Mouse (Mus musculus) C2C12 (cell line): ENCODE measurements around the gene F830045P16Rik. TPM values are rescaled to one million over a fixed set of nuclear protein-coding genes. Genes with fewer than 3 reads are reported as not detected.

ENCODE experiments used
- H3K27me3 ChIP-seq: one replicate; pipeline ENCODE4 v1.6.1; 2011; ENCODE audit not compliant: control insufficient read depth, insufficient read depth, insufficient read length
- H3K36me3 ChIP-seq: one replicate; pipeline ENCODE4 v1.6.1; 2011; ENCODE audit not compliant: control insufficient read depth, insufficient read depth
- H3K4me3 ChIP-seq: one replicate; pipeline ENCODE4 v1.5.1; 2011; ENCODE audit warnings: mild to moderate bottlenecking, control low read depth; ENCODE audit not compliant: poor library complexity, insufficient read depth, severe bottlenecking
- H3K79me2 ChIP-seq: one replicate; pipeline ENCODE4 v1.6.1; 2011; ENCODE audit not compliant: control insufficient read depth, insufficient read depth
- H3K79me3 ChIP-seq: one replicate; pipeline ENCODE4 v1.6.1; 2011; ENCODE audit warnings: low read depth, control low read depth
- H3ac ChIP-seq: one replicate; pipeline ENCODE3; 2011; ENCODE audit warnings: low read depth; ENCODE audit not compliant: control insufficient read depth, insufficient read length
- CEBPB ChIP-seq: IDR thresholded peaks from one replicate; pipeline ENCODE4 v1.6.1; 2011; ENCODE audit warnings: low read depth, mild to moderate bottlenecking, control low read depth, moderate library complexity
- CTCF ChIP-seq: IDR thresholded peaks from one replicate; pipeline ENCODE4 v1.5.1; 2011; ENCODE audit not compliant: control insufficient read depth, insufficient read depth, insufficient read length
- FOSL1 ChIP-seq: IDR thresholded peaks from one replicate; pipeline ENCODE4 v1.8.0; 2011; ENCODE audit warnings: mild to moderate bottlenecking, low read length; ENCODE audit not compliant: poor library complexity, insufficient read depth, severe bottlenecking
- MAX ChIP-seq: IDR thresholded peaks from one replicate; pipeline ENCODE4 v1.6.1; 2011; ENCODE audit warnings: mild to moderate bottlenecking, control low read depth
- MYOD1 ChIP-seq: IDR thresholded peaks from one replicate; pipeline ENCODE4 v1.6.1; 2011; ENCODE audit warnings: low read depth; ENCODE audit not compliant: control insufficient read depth, insufficient read length
- MYOG ChIP-seq: IDR thresholded peaks from one replicate; pipeline ENCODE4 v1.6.1; 2011; ENCODE audit not compliant: control insufficient read depth, insufficient read length; ENCODE audit errors: extremely low read depth
- USF1 ChIP-seq: IDR thresholded peaks from one replicate; pipeline ENCODE4 v1.6.1; 2011; ENCODE audit warnings: low read depth, mild to moderate bottlenecking, control low read depth, moderate library complexity
- polyA plus RNA-seq: library from polyadenylated mRNA; unstranded; fragments of >200 nt; fragmentation: generic; extraction: Trizol; gene quantifications from one replicate; pipeline ENCODE4 v1.2.1, GENCODE M21; 2012; ENCODE audit warnings: missing spikeins

The F830045P16Rik gene
- polyA plus RNA-seq, 1 experiment: not detected

DNA sequence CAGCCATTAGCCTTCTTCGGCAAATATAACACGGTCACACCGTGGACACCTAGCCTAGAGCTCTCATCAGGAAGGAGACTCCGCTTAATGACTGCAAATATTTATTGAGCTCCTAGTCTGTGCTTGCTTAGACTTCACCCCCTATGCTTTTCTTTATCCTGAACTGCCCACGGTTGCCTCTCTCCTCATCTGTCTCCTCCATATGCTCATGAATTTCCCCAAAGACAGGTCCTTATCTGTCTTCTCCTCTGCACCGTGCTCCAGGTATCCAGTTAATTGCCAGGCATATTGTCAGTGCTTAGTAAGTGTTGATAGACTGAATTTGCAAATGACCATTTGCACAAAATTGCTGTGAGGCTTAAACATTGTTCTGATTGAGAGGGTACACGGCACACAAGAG, 32.7 kb upstream of the F830045P16Rik start:
- H3K4me3 ChIP-seq: no peak overlapping the region
- H3K36me3 ChIP-seq: no peaks in the 10 kb centered on the region
- TF ChIP-seq FOSL1 (no peak), CEBPB (no peak), USF1 (no peak), CTCF (no peak), MYOD1 (no peak), MAX (no peak), MYOG (no peak)
- no peaks in the 10 kb centered on the region for H3K79me3 ChIP-seq
- H3K79me2 ChIP-seq: no peaks in the 10 kb centered on the region
- H3ac ChIP-seq: no peak overlapping the region
- H3K27me3 ChIP-seq: peaks cover 39% of the 10 kb centered on the region

DNA sequence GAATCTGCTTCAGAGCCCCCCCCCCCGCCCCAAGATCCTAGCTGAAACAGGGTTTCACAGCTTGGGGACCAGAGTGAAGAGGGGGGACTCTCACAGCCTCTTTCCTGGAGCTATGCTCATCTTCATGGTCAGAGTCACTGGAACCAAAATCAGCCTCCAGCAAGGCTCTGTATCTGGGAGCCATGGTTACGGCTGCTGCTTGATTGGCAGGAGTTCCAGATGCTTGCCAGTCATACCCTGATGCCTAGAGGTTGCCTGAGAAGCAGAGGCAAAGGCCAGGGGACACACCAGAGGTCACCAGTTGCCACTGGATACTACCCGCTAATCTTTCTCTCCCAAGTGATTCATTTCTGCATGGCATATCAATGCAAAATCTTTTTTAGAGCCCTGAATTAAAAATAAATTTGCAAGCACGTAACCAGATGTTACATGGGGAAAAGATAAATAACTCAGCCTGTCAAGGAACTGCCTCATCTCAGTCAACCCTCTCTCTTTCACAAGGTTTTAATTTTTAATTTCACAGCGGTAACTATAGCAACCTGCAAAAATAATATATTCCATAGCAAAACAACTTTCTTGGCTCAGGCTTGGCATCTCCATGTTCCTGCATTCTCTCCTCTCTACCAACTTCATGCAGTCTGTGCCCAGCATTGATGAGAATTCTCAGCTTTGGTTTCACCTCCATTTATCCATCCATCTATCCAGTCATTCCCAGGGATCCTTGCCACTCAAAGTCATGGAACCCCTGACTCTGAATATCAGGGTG, 27.7 kb upstream of the F830045P16Rik start:
- Histone ChIP-seq H3K79me3 (no peaks in the 10 kb centered on the region), H3K36me3 (no peaks in the 10 kb centered on the region), H3K4me3 (no peak overlapping the region), H3ac (no peak overlapping the region), H3K79me2 (no peaks in the 10 kb centered on the region), H3K27me3 (peaks cover 19% of the 10 kb centered on the region)
- no peak for TF ChIP-seq CEBPB
- TF ChIP-seq MAX: no peak
- TF ChIP-seq CTCF: no peak
- TF ChIP-seq MYOD1: no peak
- no peak for TF ChIP-seq USF1
- TF ChIP-seq FOSL1: no peak
- no peak for TF ChIP-seq MYOG

GRCm38 (mm10) chr2:129561796-129562195, 25.4 kb upstream of the F830045P16Rik start:
- H3ac ChIP-seq: no peak overlapping the region
- H3K79me3 ChIP-seq: no peaks in the 10 kb centered on the region
- no peak for TF ChIP-seq USF1
- TF ChIP-seq MAX: no peak
- no peak for TF ChIP-seq CTCF
- no peak for TF ChIP-seq MYOD1
- no peak for TF ChIP-seq MYOG
- TF ChIP-seq CEBPB: no peak
- TF ChIP-seq FOSL1: no peak
- H3K79me2 ChIP-seq: no peaks in the 10 kb centered on the region
- H3K27me3 ChIP-seq: peaks cover 18% of the 10 kb centered on the region
- no peaks in the 10 kb centered on the region for H3K36me3 ChIP-seq
- H3K4me3 ChIP-seq: no peak overlapping the region

DNA sequence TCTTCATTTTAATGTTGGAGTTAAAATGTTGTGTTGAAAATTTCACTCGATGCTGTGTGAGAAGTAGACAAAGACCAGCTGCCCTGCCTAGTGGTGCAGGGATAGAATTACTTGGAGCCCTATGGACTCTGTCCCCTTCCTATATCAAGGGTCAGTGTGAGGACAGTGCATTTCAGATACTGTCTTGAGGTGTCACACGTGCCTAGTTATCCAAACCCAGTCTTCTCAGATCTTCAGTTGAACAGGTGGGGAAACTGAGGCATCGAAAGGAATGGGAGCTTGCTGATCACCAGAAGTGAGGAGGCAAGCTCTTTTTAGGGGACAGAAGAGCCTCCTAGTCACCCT, 22.4 kb upstream of the F830045P16Rik start:
- no peaks in the 10 kb centered on the region for H3K79me3 ChIP-seq

GRCm38 (mm10) chr2:129558008-129558874, 21.8 kb upstream of the F830045P16Rik start:
- Histone ChIP-seq H3K36me3 (no peaks in the 10 kb centered on the region), H3K27me3 (peaks cover 10% of the 10 kb centered on the region), H3K79me3 (no peaks in the 10 kb centered on the region), H3ac (no peak overlapping the region), H3K79me2 (no peaks in the 10 kb centered on the region), H3K4me3 (no peak overlapping the region)
- TF ChIP-seq CEBPB: no peak
- TF ChIP-seq CTCF: no peak
- TF ChIP-seq MYOG: no peak
- no peak for TF ChIP-seq MYOD1
- no peak for TF ChIP-seq FOSL1
- TF ChIP-seq USF1: no peak
- no peak for TF ChIP-seq MAX

More for the DNA sequence above, 22.4 kb upstream of the F830045P16Rik start:
- Histone ChIP-seq H3K27me3 (peaks cover 10% of the 10 kb centered on the region), H3K36me3 (no peaks in the 10 kb centered on the region), H3K79me2 (no peaks in the 10 kb centered on the region), H3K4me3 (no peak overlapping the region), H3ac (no peak overlapping the region)
- TF ChIP-seq MAX: no peak
- TF ChIP-seq CEBPB: no peak
- no peak for TF ChIP-seq FOSL1
- no peak for TF ChIP-seq MYOG

- no peaks in the 10 kb centered on the region for H3K79me2 ChIP-seq
- H3K36me3 ChIP-seq: no peaks in the 10 kb centered on the region
- H3K4me3 ChIP-seq: no peak overlapping the region
- H3K79me3 ChIP-seq: no peaks in the 10 kb centered on the region
- no peak overlapping the region for H3ac ChIP-seq
- TF ChIP-seq FOSL1 (no peak), MAX (no peak), USF1 (no peak), CEBPB (no peak), CTCF (no peak), MYOD1 (no peak), MYOG (no peak)
- peaks cover 7% of the 10 kb centered on the region for H3K27me3 ChIP-seq
Observed at GRCm38 (mm10) chr2:129556081-129556480, 19.7 kb upstream of the F830045P16Rik start.
